Mouse (Mus musculus) MEL (cell line): Measurements from ENCODE around the gene Tcirg1. TPM values are rescaled to one million over a fixed set of nuclear protein-coding genes. Genes with fewer than 3 reads are reported as not detected.
A peak's percentile ranks its signal among the peaks of the same experiment; 100 is the strongest.

Experiments
- DNase-seq: peaks from one replicate; pipeline ENCODE4 v3.0.0; 2011; ENCODE audit warnings: low read depth, low spot score
- H3K27ac ChIP-seq: 2 replicates; pipeline ENCODE4 v1.5.1; 2012; ENCODE audit warnings: low read depth, mild to moderate bottlenecking, control low read depth, low read length, moderate library complexity; ENCODE audit not compliant: control insufficient read depth
- H3K27me3 ChIP-seq, 2 experiments: fragments of 150-350 bp in 1 of 2; sonication (generic) in 1 of 2; 2 replicates each; pipeline ENCODE4 v1.6.1; 2012; ENCODE audit warnings: low read length in 2 of 2, mild to moderate bottlenecking in 2 of 2, improper control_type of control experiment in 1 of 2, moderate library complexity in 1 of 2; ENCODE audit not compliant: insufficient read depth in 2 of 2, control insufficient read depth in 1 of 2
- H3K36me3 ChIP-seq, 2 experiments: 2 replicates each; pipeline ENCODE4 v1.6.1; 2012 to 2014; ENCODE audit warnings: low read length in 2 of 2, improper control_type of control experiment in 1 of 2, inconsistent platforms in 1 of 2, mild to moderate bottlenecking in 1 of 2; ENCODE audit not compliant: insufficient read depth in 2 of 2, control insufficient read depth in 1 of 2
- H3K4me1 ChIP-seq, 2 experiments: fragments of 150-350 bp in 1 of 2; sonication (generic) in 1 of 2; 2 replicates each; pipeline ENCODE4 v1.6.1; 2012; ENCODE audit warnings: low read length in 2 of 2, improper control_type of control experiment in 1 of 2, mild to moderate bottlenecking in 1 of 2; ENCODE audit not compliant: insufficient read depth in 2 of 2, control insufficient read depth in 1 of 2
- H3K4me3 ChIP-seq, 2 experiments: fragments of 150-350 bp in 1 of 2; sonication (generic) in 1 of 2; 2 replicates each; pipeline ENCODE4 v1.5.1; 2012; ENCODE audit warnings: low read depth in 2 of 2, low read length in 2 of 2, mild to moderate bottlenecking in 2 of 2, moderate library complexity in 2 of 2, control low read depth in 1 of 2, improper control_type of control experiment in 1 of 2; ENCODE audit not compliant: control insufficient read depth in 1 of 2, insufficient read depth in 1 of 2
- H3K79me2 ChIP-seq: 2 replicates; pipeline ENCODE4 v1.6.1; 2012; ENCODE audit warnings: mild to moderate bottlenecking, low read length, moderate library complexity; ENCODE audit not compliant: control insufficient read depth, poor library complexity, insufficient read depth
- H3K9ac ChIP-seq: 2 replicates; pipeline ENCODE4 v1.6.1; 2012; ENCODE audit warnings: low read depth, mild to moderate bottlenecking, control low read depth, low read length, moderate library complexity; ENCODE audit not compliant: control insufficient read depth, poor library complexity, severe bottlenecking
- H3K9me3 ChIP-seq: fragments of 150-350 bp; sonication (generic); replicated peaks from 2 replicates; pipeline ENCODE4 v1.6.1; 2012; ENCODE audit warnings: mild to moderate bottlenecking, low read length, improper control_type of control experiment, moderate library complexity; ENCODE audit not compliant: insufficient read depth
- CHD2 ChIP-seq: IDR thresholded peaks from 2 replicates; pipeline ENCODE4 v1.6.1; 2011; ENCODE audit warnings: low read length, improper control_type of control experiment
- GABPA ChIP-seq: IDR thresholded peaks from 2 replicates; pipeline ENCODE4 v1.6.1; 2012; ENCODE audit warnings: low read depth, mild to moderate bottlenecking, inconsistent platforms, low read length, improper control_type of control experiment, moderate library complexity
- GATA1 ChIP-seq: IDR thresholded peaks from 2 replicates; pipeline ENCODE4 v1.6.1; 2011; ENCODE audit warnings: low read depth, low read length, improper control_type of control experiment
- HCFC1 ChIP-seq: IDR thresholded peaks from 2 replicates; pipeline ENCODE4 v1.6.1; 2012; ENCODE audit warnings: low read depth, mild to moderate bottlenecking, inconsistent platforms, low read length, improper control_type of control experiment, moderate library complexity
- KAT2A ChIP-seq: conservative IDR thresholded peaks from 2 replicates; pipeline ENCODE4 v1.6.1; 2012; ENCODE audit warnings: low read depth, low read length, improper control_type of control experiment, inconsistent platforms
- MAX ChIP-seq: IDR thresholded peaks from 2 replicates; pipeline ENCODE4 v1.6.1; 2011; ENCODE audit warnings: low read length, improper control_type of control experiment
- MAZ ChIP-seq: IDR thresholded peaks from 2 replicates; pipeline ENCODE4 v1.6.1; 2012; ENCODE audit warnings: low read depth, mild to moderate bottlenecking, inconsistent platforms, low read length, improper control_type of control experiment
- MXI1 ChIP-seq: IDR thresholded peaks from 2 replicates; pipeline ENCODE4 v1.6.1; 2011; ENCODE audit warnings: mild to moderate bottlenecking, low read depth, low read length, improper control_type of control experiment
- NELFE ChIP-seq: IDR thresholded peaks from 2 replicates; pipeline ENCODE4 v1.6.1; 2011; ENCODE audit warnings: low read depth, low read length, improper control_type of control experiment
- POLR2A ChIP-seq, 2 experiments: IDR thresholded peaks; 2 replicates each; pipeline ENCODE4 v1.6.1; 2011 to 2012; ENCODE audit warnings: low read length in 2 of 2, mild to moderate bottlenecking in 2 of 2, control low read depth in 1 of 2, improper control_type of control experiment in 1 of 2, low read depth in 1 of 2, moderate library complexity in 1 of 2; ENCODE audit not compliant: control insufficient read depth in 1 of 2, insufficient read depth in 1 of 2, poor library complexity in 1 of 2
- POLR2AphosphoS2 ChIP-seq: IDR thresholded peaks from 2 replicates; pipeline ENCODE4 v1.6.1; 2011; ENCODE audit warnings: low read length, improper control_type of control experiment
- POLR2AphosphoS5 ChIP-seq: IDR thresholded peaks from 2 replicates; pipeline ENCODE4 v1.6.1; 2012; ENCODE audit warnings: low read depth, borderline replicate concordance, mild to moderate bottlenecking, inconsistent platforms, low read length, moderate library complexity, mixed read lengths
- TBP ChIP-seq: IDR thresholded peaks from 2 replicates; pipeline ENCODE4 v1.8.0; 2011; ENCODE audit warnings: low read depth, low read length, improper control_type of control experiment
- TCF12 ChIP-seq: IDR thresholded peaks from 2 replicates; pipeline ENCODE4 v1.6.1; 2014; ENCODE audit warnings: low read depth, mild to moderate bottlenecking, inconsistent platforms, low read length, improper control_type of control experiment, moderate library complexity
- UBTF ChIP-seq: IDR thresholded peaks from 2 replicates; pipeline ENCODE4 v1.6.1; 2012; ENCODE audit warnings: low read depth, mild to moderate bottlenecking, inconsistent platforms, low read length, improper control_type of control experiment, moderate library complexity, borderline replicate concordance; ENCODE audit not compliant: insufficient read depth
- USF1 ChIP-seq: IDR thresholded peaks from 2 replicates; pipeline ENCODE4 v1.6.1; 2014; ENCODE audit warnings: low read depth, mild to moderate bottlenecking, inconsistent platforms, low read length, improper control_type of control experiment, moderate library complexity
- ZKSCAN1 ChIP-seq: IDR thresholded peaks from 2 replicates; pipeline ENCODE4 v1.6.1; 2012; ENCODE audit warnings: low read depth, mild to moderate bottlenecking, inconsistent platforms, low read length, improper control_type of control experiment, moderate library complexity
- ZMIZ1 ChIP-seq: IDR thresholded peaks from 2 replicates; pipeline ENCODE4 v1.6.1; 2012; ENCODE audit warnings: low read depth, mild to moderate bottlenecking, inconsistent platforms, low read length, improper control_type of control experiment, moderate library complexity
- ZNF384 ChIP-seq: IDR thresholded peaks from 2 replicates; pipeline ENCODE4 v1.6.1; 2012; ENCODE audit warnings: low read depth, mild to moderate bottlenecking, inconsistent platforms, low read length, improper control_type of control experiment
- polyA plus RNA-seq, 2 experiments: library from polyadenylated mRNA; stranded (reverse) in 1 of 2; unstranded in 1 of 2; fragments of >175 nt in 1 of 2; fragments of >200 nt in 1 of 2; gene quantifications; 2 replicates each; pipeline versions ENCODE4 v1.2.1 to v1.2.4; 2012; ENCODE audit warnings: low replicate concordance in 2 of 2, low read depth in 1 of 2; ENCODE audit not compliant: insufficient read length in 2 of 2, insufficient read depth in 1 of 2, missing spikeins in 1 of 2
- total RNA-seq: library from RNA; depleted of rRNA; stranded (reverse); fragments of 300-350 nt; gene quantifications from 2 replicates; pipeline ENCODE4 v1.2.3, GENCODE M21; 2012

The Tcirg1 gene
- total and polyA plus RNA-seq, 3 experiments: 21.4 to 32.6 TPM; not detected in 1

- H3K9me3 ChIP-seq: no peaks in the 10 kb centered on the region
- peak overlapping the region in 1 of 2 experiments; percentile 90; a peak in 2 of 4 replicates for H3K4me3 ChIP-seq
- peaks cover 22% of the 10 kb centered on the region for H3K79me2 ChIP-seq
- peak overlapping the region; percentile 13 for H3K9ac ChIP-seq
- H3K27ac ChIP-seq: no peak overlapping the region
- H3K36me3 ChIP-seq: peaks cover 0 to 11% of the 10 kb centered on the region in 2 experiments; a peak in 2 of 4 replicates
- H3K4me1 ChIP-seq: peaks cover 0 to 4% of the 10 kb centered on the region in 2 experiments; a peak in 1 of 4 replicates
- no peaks in the 10 kb centered on the region for H3K27me3 ChIP-seq
- TF ChIP-seq MAZ (no peak), UBTF (no peak)
- no peak for DNase-seq
Measured at GRCm38 (mm10) chr19:3853121-3853520, 53.8 kb downstream of the Tcirg1 start.

DNA sequence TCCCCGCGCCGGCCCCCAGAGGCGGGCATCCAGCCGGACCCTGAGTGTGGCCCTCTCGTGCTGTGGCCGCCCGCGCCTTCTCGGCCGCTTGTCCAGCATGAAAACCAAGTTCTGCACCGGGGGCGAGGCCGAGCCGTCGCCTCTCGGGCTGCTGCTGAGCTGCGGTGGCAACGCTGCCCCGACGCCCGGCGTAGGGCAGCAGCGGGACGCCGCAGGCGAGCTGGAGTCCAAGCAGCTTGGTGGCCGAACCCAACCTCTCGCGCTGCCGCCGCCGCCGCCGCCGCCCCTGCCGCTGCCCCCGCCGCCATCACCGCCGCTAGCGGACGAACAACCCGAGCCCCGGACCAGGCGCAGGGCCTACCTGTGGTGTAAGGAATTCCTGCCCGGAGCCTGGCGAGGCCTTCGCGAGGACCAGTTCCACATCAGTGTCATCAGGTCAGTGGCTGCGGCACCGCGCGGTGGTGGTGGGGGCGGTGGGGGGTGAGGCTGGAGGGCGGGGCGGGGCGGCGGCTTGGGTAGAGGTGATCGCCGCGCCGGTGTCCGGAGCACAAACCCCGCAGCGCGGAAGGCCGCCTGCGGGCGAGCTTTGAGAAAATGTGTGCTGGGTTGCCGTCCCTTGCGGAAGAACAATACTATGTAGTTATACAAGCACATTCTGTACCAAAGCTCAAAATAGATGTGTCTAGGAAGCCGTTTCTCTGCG is 54.8 kb downstream of the Tcirg1 start:
- Histone ChIP-seq H3K27ac (peak overlapping the region; percentile 78), H3K4me1 (peaks cover 0 to 4% of the 10 kb centered on the region in 2 experiments; a peak in 1 of 4 replicates), H3K9me3 (no peaks in the 10 kb centered on the region), H3K36me3 (peaks cover 0 to 11% of the 10 kb centered on the region in 2 experiments; a peak in 2 of 4 replicates)
- 0 out of 2 replicates have a peak, but pooled peaks have one; percentile 54 for TF ChIP-seq UBTF
- no peak for TF ChIP-seq GABPA
- no peak for TF ChIP-seq GATA1
- TF ChIP-seq, all 39 proteins: peak for 1
- H3K27me3 ChIP-seq: no peaks in the 10 kb centered on the region
- peaks cover 16% of the 10 kb centered on the region for H3K79me2 ChIP-seq
- peak; percentile 65 for DNase-seq
- H3K4me3 ChIP-seq: peak overlapping the region; percentile 90 to 97
- peak overlapping the region; percentile 95 for H3K9ac ChIP-seq

- peak within 1 kb of the TSS; percentile 95 for H3K9ac ChIP-seq
- H3K4me3 ChIP-seq: peak within 1 kb of the TSS; percentile 90 to 97
- TF ChIP-seq KAT2A (no peak), MAX (peak; percentile 93), NELFE (peak; percentile 91), MXI1 (peak; percentile 84), TCF12 (peak; percentile 73), POLR2A (IDR thresholded peaks at IDR 0.05; ENCODE audit: control insufficient read depth in 1 of 2, insufficient read depth in 1 of 2, low read depth in 1 of 2, low read length in 2 of 2, poor library complexity in 1 of 2) (peak; percentile 90 to 95), USF1 (0 out of 2 replicates have a peak, but pooled peaks have one; percentile 36), HCFC1 (peak; percentile 74), MAZ (peak; percentile 87), UBTF (peak; percentile 85; the same call in 1 of the 2 replicates), POLR2AphosphoS2 (peak; percentile 87), CHD2 (no peak), POLR2AphosphoS5 (no peak), ZKSCAN1 (no peak), ZNF384 (no peak), ZMIZ1 (peak; percentile 97), TBP (peak; percentile 62; the same call in 1 of the 2 replicates)
- peaks cover 14% of the 10 kb centered on the region for H3K79me2 ChIP-seq
- H3K27ac ChIP-seq: peak within 1 kb of the TSS; percentile 78
- no peaks in the 10 kb centered on the region for H3K27me3 ChIP-seq
- H3K9me3 ChIP-seq: no peaks in the 10 kb centered on the region
- peaks cover 0 to 11% of the 10 kb centered on the region in 2 experiments; a peak in 2 of 4 replicates for H3K36me3 ChIP-seq
- peak; percentile 97 for DNase-seq
- H3K4me1 ChIP-seq: peaks cover 0 to 4% of the 10 kb centered on the region in 2 experiments; a peak in 1 of 4 replicates
Measured at GRCm38 (mm10) chr19:3851502-3851962, 55.4 kb downstream of the Tcirg1 start, which contains the start of gene Chka. TSS of gene Chka (plus strand) at chr19:3851773.
